Mouse (Mus musculus) cerebellum, postnatal 4 days (tissue): ENCODE results near the gene Aknad1.

Source experiments
- DNase-seq, 2 experiments: peaks; one replicate each; pipeline ENCODE4 v3.0.0; 2022; ENCODE audit warnings: low spot score in 2 of 2, mixed read lengths in 1 of 2

Aknad1 gene

DNA sequence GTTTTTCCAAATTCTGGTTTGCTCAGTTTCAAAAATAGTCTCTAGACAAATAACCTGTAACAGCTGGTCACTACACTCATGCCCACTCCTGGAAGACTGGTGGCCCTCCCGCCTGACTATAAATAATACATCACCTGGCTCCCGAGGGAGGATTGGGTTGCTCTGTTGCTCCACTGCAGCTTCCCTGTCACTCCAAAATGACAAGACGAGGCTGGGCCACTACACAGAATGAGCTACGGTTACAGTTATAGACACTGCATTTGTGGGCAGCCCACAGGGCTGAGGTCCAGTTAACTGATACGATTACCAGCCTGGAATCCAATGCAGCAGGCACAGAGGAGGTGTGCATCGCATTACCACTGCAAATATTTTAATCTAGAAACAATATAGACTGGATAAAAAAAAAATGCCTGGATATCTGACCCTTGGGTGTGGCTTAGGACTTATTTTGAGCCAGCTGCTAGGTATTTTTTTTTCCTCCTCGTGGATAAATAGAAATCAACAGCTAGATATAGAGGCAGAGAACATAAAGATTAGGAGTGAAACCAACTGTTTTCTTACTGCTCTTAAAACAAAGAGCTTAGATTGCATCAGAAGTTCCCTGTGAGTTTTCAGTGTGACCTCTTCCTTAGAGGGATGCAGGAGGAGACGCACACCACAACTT, at the start of gene Aknad1:
Aknad1 (plus strand) TSS at position 614 of the 664 bp plus-strand sequence.
- DNase-seq, result no peak

DNA sequence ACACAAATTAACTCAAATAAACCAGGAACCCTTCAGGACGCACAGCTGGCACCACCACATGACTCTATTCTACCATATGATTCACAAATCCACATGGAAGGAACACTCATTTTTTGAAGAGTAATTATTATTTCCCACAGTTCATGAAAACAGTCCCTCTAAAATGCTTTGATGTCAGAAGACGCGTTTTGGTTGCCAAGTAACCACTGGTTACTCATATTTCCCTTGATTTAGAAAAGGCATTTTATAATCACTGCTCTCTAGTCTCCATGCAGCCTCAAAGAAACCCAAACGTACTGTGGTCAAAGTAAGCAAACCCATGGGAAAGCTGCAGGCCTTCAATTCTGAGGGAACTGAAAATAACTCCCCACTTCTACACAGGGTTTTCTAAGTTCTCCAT, 49.5 kb upstream of the Aknad1 start:
- DNase-seq, result no peak

DNA sequence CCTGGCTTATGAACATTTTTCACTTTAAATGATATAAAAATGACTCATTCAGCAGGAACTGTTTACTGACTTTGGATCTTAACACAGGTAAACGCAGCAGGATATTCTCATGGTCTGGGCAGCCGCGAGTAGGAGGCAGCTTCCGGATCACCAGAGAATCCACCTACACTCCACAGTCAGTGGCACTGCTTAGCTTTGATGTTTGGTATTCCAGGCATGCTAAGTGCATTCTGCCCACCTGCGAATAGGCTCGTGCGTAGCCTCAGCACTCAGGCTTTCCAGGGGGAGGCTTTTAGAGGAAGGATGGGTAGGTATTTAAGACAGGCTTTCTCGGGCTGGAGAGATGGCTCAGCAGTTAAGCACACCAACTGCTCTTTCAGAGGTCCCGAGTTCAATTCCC, 45.1 kb upstream of the Aknad1 start:
- DNase-seq, result no peak

DNA sequence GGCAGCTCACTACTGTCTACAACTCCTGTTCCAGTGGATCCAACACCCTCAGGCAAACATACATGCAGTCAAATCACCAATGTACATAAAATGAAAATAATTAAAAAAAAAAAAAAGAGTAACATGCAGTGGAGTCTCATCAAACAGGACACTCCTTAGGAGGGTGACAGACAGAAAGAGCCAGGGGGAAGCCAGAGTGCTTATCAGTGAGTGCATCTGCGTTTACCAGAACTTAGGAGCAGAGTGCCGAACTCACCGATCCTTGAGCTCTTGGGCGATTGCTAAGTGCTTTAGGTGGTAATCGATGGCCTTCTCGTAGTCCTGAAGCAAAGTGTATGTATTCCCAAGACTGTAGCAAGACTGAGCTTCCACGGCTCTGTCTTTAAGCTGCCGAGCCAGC, 40.8 kb upstream of the Aknad1 start:
- no peak for DNase-seq

DNA sequence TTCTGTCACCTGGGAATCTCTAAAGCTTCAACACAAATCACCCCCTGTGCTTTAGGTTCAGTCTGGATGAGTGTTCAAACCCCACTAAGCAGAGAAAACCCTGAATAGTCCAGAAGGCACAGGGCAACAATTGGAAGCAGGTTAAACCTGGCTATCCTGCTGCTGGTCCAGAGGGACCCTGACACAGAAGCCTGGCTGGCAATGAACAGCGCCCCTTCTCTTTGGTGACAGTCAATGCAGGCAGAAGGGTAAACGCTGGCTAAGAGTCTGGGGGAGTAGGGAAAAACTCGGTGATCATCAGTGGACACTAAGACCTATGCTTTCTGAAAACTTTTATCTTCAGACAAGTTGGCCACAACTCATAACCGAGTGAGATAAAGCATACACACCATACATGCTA, 39.7 kb upstream of the Aknad1 start:
- no peak for DNase-seq

DNA sequence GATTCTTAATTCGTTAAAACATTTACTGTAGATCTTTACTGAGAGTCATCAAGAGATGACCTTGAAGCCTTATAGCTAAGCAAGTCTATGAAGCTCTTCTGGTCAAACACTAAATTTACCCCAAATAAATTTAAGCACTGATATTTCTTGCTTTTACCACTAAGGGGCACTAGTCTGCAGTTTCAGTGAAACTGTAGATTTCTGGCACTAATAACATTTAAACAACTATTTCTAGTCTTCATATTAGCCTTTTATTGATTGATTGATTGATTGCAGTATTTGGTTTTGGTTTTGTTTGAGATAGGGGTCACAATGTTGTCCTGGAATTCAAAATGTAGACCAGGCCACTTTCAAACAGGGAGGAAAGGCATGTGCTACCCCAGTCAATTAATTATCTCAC, 38.2 kb upstream of the Aknad1 start:
- no peak for DNase-seq

DNA sequence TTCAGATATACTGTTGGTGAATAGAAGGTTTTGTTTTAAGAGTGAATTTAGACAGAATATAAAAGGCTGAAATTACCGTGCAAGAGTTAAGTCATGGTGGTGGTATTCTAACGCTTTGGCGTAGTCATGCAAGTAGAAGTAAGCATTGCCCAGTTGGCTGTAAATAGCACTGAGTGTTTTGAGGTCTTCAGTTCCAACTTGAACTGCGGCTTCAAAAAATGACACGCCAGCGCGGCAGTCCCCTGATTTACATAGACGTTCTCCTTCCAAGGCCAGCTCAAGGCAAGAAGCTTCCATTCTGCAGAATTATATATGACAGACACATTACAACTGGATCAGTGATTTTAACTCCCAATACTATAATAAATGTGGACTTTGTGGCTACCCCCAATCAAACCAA, 36.7 kb upstream of the Aknad1 start:
- DNase-seq, result no peak

DNA sequence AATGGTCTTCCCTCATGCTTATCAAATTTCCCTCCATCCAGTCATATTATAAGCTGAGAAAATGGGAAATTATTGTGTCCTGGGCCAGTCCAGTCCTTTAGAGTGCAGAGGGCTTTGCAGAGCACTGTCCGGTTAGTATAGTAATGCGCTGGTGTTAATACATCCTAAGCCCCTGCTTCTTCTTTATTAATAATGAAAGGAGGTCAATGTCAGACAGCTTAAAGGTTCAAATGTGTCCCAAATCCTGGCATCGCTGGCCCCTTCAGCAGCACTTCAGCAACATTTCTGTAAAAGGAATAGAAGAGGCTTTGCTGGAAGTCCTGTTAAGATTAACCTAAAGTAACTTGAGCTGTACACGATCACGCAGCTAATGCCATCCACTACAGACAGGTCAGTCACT, 28.2 kb upstream of the Aknad1 start:
- no peak for DNase-seq

DNA sequence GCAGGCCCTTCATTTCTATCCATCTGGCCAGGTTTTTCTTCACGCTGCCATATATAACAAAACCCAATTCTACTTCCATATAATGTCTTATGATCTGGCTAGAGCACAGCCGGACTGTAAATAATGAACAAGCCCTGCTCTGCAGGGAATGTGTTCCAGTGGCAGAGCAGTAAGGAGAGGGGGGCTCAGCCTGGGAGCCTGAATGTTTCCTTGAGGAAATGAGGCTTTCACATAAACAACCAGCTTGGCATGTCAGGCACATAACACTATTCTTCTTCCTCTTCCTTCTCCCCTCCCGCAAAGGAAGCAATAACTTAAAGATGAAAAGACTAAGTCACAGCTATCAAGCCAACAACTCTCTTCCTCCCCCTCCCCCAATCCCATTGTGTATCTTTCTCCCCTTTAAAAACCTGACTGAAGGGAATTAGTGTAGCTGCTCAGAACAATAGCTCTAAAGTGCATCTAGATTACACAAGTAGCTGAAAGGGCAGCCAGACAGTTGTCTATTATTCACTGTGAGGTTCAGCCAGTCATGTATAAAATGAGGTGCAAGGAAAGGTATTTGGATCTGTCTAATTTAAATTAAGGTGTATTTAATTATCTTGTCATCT, 26.3 kb upstream of the Aknad1 start:
- DNase-seq, result no peak

DNA sequence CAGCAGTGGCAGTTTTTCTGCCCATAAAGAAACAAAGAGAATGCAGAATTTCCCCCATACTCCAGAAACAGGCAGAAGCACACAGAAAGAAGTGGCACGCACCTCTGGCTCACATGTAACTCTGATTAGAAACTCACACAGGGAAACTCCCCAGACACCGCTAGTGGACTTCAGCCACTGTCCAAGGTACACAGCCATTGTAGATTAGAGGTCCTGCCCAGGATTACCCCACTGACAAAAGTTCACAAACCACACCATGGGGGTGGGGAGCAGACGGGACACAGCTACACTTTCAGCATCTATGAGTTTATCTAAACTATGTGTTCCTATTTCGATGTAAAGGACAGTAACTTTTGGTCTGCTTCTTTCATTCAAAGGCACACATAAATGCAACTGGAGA, 24.6 kb upstream of the Aknad1 start:
- DNase-seq, result no peak

DNA sequence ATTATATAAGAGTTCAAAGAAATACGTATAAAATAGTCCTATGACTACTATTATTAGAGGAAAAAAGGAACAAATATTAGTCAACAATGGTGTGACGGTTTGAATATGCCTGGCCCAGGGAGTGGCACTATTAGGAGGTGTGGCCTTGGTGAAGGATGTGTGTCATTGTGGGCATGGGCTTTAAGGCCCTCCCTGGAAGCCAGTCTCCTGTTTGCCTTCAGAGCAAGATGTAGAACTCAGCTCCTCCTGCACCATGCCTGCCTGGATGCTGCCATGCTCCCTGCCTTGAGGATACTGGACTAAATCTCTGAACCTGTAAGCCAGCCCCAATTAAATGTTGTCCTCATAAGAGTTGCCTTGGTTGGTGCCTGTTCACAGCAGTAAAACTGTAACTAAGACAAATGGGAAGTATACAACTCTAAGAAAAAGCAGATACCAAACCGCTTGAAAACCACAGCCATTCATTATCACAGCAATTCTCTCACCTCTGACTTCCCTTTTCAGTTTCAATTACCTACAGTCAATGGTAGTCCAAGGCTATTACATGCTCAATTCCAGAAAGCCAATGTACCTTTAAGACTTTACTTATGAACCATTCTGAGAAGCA, 21.5 kb upstream of the Aknad1 start:
- no peak for DNase-seq

DNA sequence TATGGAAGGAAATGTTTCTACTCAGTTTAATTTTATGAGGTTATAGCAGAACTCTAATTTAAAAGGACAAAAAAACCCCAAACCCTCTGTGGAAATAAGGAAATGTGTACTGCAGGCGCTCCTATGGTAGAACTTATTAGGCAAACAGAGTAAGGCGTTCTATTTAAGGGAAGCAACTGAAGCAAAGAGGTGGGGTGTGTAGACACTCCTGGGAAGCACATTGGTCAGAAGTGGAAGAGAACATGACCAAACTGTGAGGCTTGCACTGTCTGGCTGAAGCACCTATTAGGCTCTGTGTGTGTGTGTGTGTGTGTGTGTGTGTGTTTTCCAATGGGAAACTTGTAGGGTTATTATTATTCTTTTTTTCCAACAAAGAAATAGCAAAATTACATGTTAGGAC, 20.1 kb upstream of the Aknad1 start:
- DNase-seq, result no peak

DNA sequence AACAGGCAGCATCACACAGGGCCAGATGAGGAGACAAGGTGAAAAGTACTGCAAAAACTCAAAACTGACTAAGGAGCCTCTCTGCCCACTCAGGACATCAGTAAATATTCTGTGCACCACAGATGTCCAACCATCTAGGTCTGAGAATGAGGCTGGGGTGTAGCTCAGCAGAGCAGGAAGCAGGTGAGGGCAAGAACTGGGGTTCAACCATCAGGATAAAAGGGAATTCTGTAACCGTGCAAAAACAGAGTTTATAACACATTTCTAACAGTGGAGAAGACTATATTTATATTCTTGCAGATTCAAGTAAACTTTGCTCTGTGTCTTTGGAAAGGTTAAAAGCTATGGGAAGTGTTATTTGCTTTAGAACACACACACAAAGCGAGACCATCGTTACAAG, 19.7 kb upstream of the Aknad1 start:
- no peak for DNase-seq

DNA sequence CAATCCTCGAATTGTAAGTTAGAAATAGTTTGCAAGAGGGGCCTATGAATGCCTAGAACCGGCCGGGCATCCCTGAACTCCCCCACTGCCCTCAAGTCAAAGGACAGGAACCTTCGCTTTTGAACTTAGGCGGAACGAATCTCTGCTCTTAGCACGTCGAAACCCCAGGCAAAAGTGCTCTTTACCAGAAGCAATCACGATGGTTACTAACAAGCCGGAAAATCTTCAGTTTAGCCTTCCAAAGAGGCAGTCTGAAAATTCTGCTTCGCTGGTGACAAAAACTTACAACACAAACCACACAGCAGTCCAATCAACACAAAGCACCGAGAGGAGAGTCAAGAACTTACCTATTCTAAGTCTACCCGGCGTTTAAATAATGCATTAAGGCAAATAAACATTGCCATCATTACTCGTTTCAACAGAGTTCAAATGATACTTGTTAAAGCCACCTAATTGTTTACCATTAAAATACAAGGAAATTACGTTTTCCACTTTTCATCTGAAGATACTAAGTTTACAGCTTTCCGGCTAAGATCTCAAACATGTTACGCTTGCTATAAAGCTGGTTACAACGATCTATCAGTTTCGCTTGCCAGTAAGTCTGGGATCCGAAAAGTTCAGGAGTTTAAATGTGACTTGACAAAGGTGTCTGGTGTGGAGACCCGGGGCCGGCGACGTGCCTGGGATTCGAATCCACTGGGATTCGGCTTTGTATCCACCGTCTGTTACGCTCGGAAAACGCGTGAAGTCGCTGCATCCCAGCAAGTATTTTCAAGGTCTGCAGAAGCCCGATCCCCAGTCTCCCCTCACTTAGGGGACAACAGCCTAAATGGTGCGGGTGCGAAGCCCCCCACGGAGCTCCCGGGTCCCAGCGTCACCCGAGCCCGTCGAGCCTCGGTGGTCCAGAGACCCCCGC, 18.1 kb upstream of the Aknad1 start:
- peak in 1 of 2 experiments; percentile 52 for DNase-seq

DNA sequence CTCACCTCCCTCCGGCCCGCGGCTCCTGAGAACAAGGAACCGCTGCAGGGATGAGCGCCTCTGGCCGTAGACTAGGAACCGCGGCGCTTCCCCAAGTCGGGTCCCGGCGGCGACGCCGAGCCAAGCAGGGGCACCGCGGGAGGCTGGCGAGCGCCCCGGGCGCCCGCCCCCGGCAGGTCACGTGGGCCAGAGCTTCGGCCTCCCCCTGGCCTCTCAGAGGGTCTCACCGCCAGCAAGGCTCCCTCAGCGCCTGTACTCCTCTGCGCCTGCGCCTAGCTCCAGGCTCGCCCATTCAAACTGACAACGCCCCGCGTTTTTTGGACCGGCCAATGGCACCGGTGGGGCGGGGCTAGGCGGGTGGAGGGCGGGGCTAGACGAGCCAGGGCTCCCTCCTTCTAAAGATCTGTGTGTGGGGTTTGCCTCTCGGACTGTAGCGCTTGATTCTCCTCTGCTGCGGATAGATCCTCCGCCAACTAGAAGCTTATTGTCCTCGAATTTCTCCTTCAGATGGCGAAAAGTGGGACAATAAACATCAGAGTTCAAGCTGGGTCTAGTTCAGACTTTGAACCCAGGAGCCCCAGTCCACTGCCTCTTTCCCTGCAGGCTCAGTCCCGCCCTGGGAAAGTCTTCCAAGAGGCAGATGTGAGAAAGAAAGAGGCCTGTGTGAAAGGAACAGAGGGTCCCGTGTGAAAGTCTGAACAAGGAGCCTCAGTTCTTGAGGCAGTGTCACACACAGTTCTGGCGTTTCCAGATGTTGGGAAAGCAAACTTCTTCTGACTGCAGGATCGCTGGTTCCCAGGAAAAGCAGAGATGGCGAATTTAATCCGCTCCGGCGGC, 17.2 kb upstream of the Aknad1 start, which contains the start of gene Gpsm2:
Gpsm2 (minus strand) TSS at position 274 of the 837 bp plus-strand sequence.
- peak; percentile 92 to 96 for DNase-seq

DNA sequence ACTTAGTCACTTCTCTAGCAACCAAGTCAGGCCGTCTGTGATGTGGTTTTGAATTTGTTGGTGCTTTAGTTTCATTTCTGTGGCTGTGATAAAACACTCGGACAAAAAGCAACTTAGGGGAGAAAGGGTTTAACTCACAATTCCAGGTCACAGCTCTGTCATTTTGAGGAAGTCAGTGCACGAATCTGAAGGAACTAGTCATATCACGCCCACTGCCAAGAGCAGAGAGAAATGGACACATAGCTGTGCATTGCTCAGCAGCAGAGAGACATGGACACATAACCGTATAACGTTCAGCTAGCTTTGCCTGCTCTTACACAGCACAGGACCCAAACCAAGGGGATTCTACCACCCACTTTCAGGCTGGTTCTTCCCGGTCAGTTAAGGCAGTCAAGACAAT, 13.0 kb upstream of the Aknad1 start:
- no peak for DNase-seq

DNA sequence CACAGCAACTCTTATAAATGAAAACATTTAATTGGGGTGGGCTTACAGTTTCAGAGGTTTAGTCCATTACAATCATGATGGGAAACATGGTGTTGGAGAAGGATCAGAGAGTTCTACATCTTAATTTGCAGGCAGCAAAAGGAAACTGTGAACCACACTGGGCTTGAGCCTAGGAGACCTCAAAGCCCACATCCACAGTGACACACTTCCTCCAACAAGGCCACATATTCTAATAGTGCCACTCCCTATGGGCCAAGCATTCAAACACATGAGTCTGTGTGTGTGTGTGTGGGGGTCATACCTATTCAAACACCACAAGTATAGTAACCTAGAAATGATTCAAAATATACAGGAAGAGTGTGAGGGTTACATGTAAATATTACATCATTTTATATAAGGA, 12.1 kb upstream of the Aknad1 start:
- no peak for DNase-seq

DNA sequence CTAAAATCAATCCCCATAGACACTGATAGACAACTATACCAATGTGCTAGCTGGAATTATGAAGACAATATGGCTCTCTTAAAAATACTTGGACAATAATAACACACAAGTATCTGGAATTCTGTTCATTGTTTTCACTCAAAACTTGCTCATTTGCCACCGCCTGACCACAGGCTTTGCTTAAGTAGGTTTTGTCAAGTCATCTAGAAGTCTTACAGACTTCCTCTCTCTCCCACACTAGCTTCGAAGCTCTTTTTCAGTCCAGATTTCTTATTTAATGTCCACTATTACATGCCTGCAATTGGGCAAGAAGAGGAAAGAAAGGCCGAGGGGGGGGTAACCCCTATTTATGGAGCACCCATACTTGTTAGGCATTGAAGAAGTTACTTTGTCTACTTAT, 11.7 kb upstream of the Aknad1 start:
- DNase-seq, result no peak

DNA sequence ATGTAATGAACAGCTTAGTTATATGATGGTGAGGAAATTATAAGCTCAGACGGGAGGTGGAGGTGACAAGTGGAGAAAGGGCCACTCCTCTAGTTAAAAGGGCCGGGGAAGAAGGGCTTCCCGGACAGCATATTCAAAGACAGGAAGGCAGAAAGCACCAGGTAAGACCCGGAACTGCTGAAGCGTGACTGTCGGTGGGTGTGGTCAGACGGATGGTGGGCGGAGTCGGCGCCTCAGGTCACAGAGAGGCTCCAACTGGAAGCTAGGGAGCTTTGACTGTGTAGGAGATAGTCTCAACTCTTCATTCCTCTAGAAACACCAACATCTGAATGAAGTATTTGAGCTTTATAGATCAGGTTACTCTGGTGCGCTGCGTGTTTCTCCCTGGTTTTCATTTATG, 9.1 kb upstream of the Aknad1 start:
- DNase-seq, result no peak

DNA sequence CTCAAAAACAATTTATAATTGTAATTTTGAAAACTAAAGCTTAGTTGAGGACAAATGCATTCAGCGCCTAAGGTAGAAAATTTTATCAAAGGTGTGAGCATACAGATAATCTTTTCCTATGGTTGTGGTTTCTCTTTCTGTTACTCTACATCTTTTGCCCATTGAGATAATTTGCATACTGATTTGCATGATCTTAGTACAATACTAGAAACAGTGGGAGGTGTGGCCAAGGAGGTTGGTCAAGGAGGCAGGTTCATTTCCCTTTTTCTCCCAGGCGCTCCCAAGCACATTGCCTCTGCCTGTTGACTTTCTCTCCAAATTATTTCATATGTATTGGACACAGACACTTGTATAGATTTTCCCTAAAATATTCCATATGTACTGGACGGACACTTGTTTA, 1.7 kb upstream of the Aknad1 start:
- DNase-seq, result no peak

DNA sequence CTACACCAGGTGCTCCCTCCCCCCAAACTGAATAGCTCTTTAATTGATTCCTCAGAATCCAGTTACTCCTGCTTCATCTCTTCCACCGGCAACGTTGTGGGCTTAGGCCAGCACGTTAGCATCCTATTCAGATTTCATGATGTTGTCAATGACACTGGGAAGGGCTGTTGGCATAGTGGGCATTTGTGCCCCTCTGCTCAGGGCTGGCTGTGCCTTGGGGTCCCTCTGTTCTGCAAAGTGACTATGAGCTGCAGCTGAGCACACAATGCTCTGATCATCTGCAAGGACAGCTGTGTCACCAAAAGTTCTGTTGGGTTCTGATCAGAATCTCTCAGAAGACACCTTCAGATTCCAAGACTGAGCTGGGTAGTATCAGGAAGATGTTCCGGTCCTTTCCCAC, 4.6 kb downstream of the Aknad1 start:
- DNase-seq, result no peak
